Mouse (Mus musculus) liver, embryonic 14.5 days (tissue): ENCODE measurements around the gene Mynn.

Source experiments
- CTCF ChIP-seq: IDR thresholded peaks from 2 replicates; pipeline ENCODE4 v1.5.1; 2016; ENCODE audit warnings: antibody characterized with exemption, low read depth, control low read depth
- EP300 ChIP-seq: IDR thresholded peaks from 2 replicates; pipeline ENCODE4 v1.6.1; 2016; ENCODE audit warnings: antibody characterized with exemption, low read depth

- peak; percentile 32 for TF ChIP-seq CTCF
- TF ChIP-seq EP300 = no peak
These were observed 8.0 kb upstream of the Mynn start for GRCm38 (mm10) chr3:30593719-30594485.
